Mouse (Mus musculus): ENCODE measurements around the gene Eif4b. TPM values are rescaled to one million over a fixed set of nuclear protein-coding genes. Genes with fewer than 3 reads are reported as not detected.
A peak's percentile ranks its signal among the peaks of the same experiment; 100 is the strongest.

Eif4b gene
- total RNA-seq, 2 experiments from 2014 or later: 151 to 167 TPM

- DNase-seq: peak; percentile 38 to 45
Observed at GRCm38 (mm10) chr15:102116753-102117415, 43.3 kb downstream of the Eif4b start.

- DNase-seq: peak; percentile 61 to 72
Observed at GRCm38 (mm10) chr15:102117461-102118443, 44.2 kb downstream of the Eif4b start.

- no peak for DNase-seq
Observed at GRCm38 (mm10) chr15:102118591-102118990, 45.0 kb downstream of the Eif4b start.

- DNase-seq: no peak
Observed at GRCm38 (mm10) chr15:102119121-102119830, 45.7 kb downstream of the Eif4b start.

GRCm38 (mm10) chr15:102119831-102120170, 46.2 kb downstream of the Eif4b start:
- peak in 1 of 2 experiments; percentile 65 for DNase-seq

- DNase-seq: peak; percentile 70 to 84
Observed at GRCm38 (mm10) chr15:102120530-102120929, 47.0 kb downstream of the Eif4b start.

- peak; percentile 75 to 86 for DNase-seq
Observed at GRCm38 (mm10) chr15:102126303-102126702, 52.7 kb downstream of the Eif4b start.

- no peak for DNase-seq
Observed at GRCm38 (mm10) chr15:102133314-102133713, 59.7 kb downstream of the Eif4b start.

GRCm38 (mm10) chr15:102134709-102135108, 61.1 kb downstream of the Eif4b start:
- DNase-seq: no peak

GRCm38 (mm10) chr15:102135522-102136128, 62.1 kb downstream of the Eif4b start:
- no peak for DNase-seq

GRCm38 (mm10) chr15:102136129-102136758, 62.7 kb downstream of the Eif4b start, which contains the start of gene Spryd3:
TSS of gene Spryd3 (minus strand) at chr15:102136234.
- peak; percentile 98 to 99 for DNase-seq

GRCm38 (mm10) chr15:102141120-102141519, 67.5 kb downstream of the Eif4b start:
- no peak for DNase-seq

GRCm38 (mm10) chr15:102142914-102143912, 69.6 kb downstream of the Eif4b start:
- DNase-seq: peak; percentile 78 to 82

- DNase-seq: peak; percentile 50 to 58
Observed at GRCm38 (mm10) chr15:102144274-102144711, 70.7 kb downstream of the Eif4b start, which contains the start of gene Igfbp6. TSS of gene Igfbp6 (plus strand) at chr15:102144362.

GRCm38 (mm10) chr15:102144726-102145125, 71.2 kb downstream of the Eif4b start:
- no peak for DNase-seq

- peak; percentile 50 to 68 for DNase-seq
Observed at GRCm38 (mm10) chr15:102145330-102145729, 71.8 kb downstream of the Eif4b start.

- DNase-seq: no peak
Observed at GRCm38 (mm10) chr15:102146089-102146488, 72.5 kb downstream of the Eif4b start.

All from heart, adult 18-20 months (tissue).